Mouse (Mus musculus): ENCODE measurements at regions not wholly inside any gene's neighbourhood (a gene's known extent, or its start where the extent isn't known, plus 50 kb on each side); places are given as distances from the start of the nearest gene placed in this dataset.

GRCm38 (mm10) chr17:31747563-31747962 is 70.0 kb downstream of the Cryaa start:
- TF ChIP-seq CTCF (IDR thresholded peaks at IDR 0.05; ENCODE audit: insufficient read depth, low read depth, low read length) (no peak), POLR2A (IDR thresholded peaks at IDR 0.05; ENCODE audit: insufficient read depth, low read depth, low read length) (no peak)

All from olfactory bulb, adult 2 months (tissue).